10 mouse cellular contexts compared by ENCODE assay signal in the genomic region with DNA sequence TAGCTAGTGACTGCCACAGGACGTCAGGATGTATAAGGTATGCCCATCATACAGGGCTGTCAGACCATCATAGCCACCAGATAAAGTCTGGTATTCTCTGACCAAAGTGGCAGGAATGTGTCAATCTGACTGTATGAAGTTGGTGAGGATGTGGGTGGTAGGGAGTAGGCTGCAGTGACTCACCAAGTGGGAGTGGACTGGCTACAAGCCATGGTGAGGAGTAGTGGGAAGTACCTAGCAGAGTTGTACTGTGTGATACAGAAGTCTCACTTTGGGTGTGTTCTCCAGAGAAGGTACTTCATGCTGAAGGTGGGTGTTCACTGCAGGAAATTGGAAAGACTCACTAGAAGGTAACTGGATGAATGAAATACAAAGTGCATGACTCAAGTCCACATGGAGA. TPM values are rescaled to one million over a fixed set of nuclear protein-coding genes. Genes with fewer than 3 reads are reported as not detected.
DNase-seq lines count a peak whose midpoint lies in the region; ATAC-seq and TF ChIP-seq lines count a peak whose summit lies in the region.
"Had no signal": no experiment of that assay in that cellular context is flagged by ENCODE, and none has a peak within 500 bp of the region (broad histone marks: within the 10 kb centered on the region; RNA-seq: fewer than 3 reads in every experiment).

No protein-coding gene starts in this region.

- H3K36me3 ChIP-seq in intestine, embryonic 15.5 days, result no peaks in the 10 kb centered on the region
- peaks cover 19% of the 10 kb centered on the region; the same call in 1 of the 2 replicates for H3K36me3 ChIP-seq in intestine, postnatal 0 days (ENCODE audit: control insufficient read depth, insufficient read depth)
- H3K36me3 ChIP-seq in MEL (ENCODE audit: control insufficient read depth in 1 of 2, insufficient read depth in 2 of 2, low read length in 2 of 2), result peaks cover 0 to 6% of the 10 kb centered on the region in 2 experiments
- H3K36me3 ChIP-seq in neural tube, embryonic 15.5 days, result peaks cover 42% of the 10 kb centered on the region

- no peaks in the 10 kb centered on the region for H3K27me3 ChIP-seq in intestine, embryonic 15.5 days (replicated peaks)
- no peaks in the 10 kb centered on the region for H3K27me3 ChIP-seq in intestine, postnatal 0 days (replicated peaks; ENCODE audit: control insufficient read depth, insufficient read depth, low read length)
- no peaks in the 10 kb centered on the region for H3K27me3 ChIP-seq in MEL (ENCODE audit: control insufficient read depth in 1 of 2, insufficient read depth in 2 of 2, low read length in 2 of 2)
- no peaks in the 10 kb centered on the region for H3K27me3 ChIP-seq in neural tube, embryonic 15.5 days (replicated peaks)
- H3K27me3 ChIP-seq: embryonic facial prominence, embryonic 15.5 days had no signal

- TF ChIP-seq POLR2A in MEL (IDR thresholded peaks at IDR 0.05; ENCODE audit: control insufficient read depth in 1 of 2, insufficient read depth in 1 of 2, low read depth in 1 of 2, low read length in 2 of 2, poor library complexity in 1 of 2), result no peak

- WGBS in intestine, embryonic 15.5 days, result 88% methylated on average over 1 of the region's 1 CpGs
- WGBS in intestine, postnatal 0 days, result 90% methylated on average over 1 of the region's 1 CpGs
- 93% methylated on average over 1 of the region's 1 CpGs for WGBS in neural tube, embryonic 15.5 days

- no peak for TF ChIP-seq RAD21 in MEL (IDR thresholded peaks at IDR 0.05; ENCODE audit: low read depth, low read length)

- no peaks in the 10 kb centered on the region for H3K9me3 ChIP-seq in intestine, embryonic 15.5 days
- no peaks in the 10 kb centered on the region for H3K9me3 ChIP-seq in intestine, postnatal 0 days (ENCODE audit: control insufficient read depth)
- H3K9me3 ChIP-seq in MEL (replicated peaks; ENCODE audit: insufficient read depth, low read length), result no peaks in the 10 kb centered on the region
- no peaks in the 10 kb centered on the region for H3K9me3 ChIP-seq in neural tube, embryonic 15.5 days (replicated peaks)
- H3K9me3 ChIP-seq: embryonic facial prominence, embryonic 15.5 days had no signal

- no peaks in the 10 kb centered on the region for H3K4me1 ChIP-seq in intestine, embryonic 15.5 days (replicated peaks)
- no peaks in the 10 kb centered on the region for H3K4me1 ChIP-seq in intestine, postnatal 0 days (replicated peaks; ENCODE audit: control insufficient read depth, insufficient read depth, low read length)
- peaks cover 0 to 5% of the 10 kb centered on the region in 2 experiments; a peak in 1 of 4 replicates for H3K4me1 ChIP-seq in MEL (ENCODE audit: control insufficient read depth in 1 of 2, insufficient read depth in 2 of 2, low read length in 2 of 2)
- no peaks in the 10 kb centered on the region for H3K4me1 ChIP-seq in neural tube, embryonic 15.5 days
- H3K4me1 ChIP-seq: embryonic facial prominence, embryonic 15.5 days had no signal

- ATAC-seq in intestine, embryonic 15.5 days, result 0 out of 2 replicates have a peak, but pooled peaks have one; percentile 58
- no peak for ATAC-seq in intestine, postnatal 0 days
- no peak for ATAC-seq in neural tube, embryonic 15.5 days (ENCODE audit: low FRiP score)

- no peak for TF ChIP-seq CTCF in intestine, postnatal 0 days (IDR thresholded peaks at IDR 0.05; ENCODE audit: low read depth)
- TF ChIP-seq CTCF in MEL (IDR thresholded peaks at IDR 0.05 in 2 of 3, conservative IDR thresholded peaks at IDR 0.05 in 1 of 3; ENCODE audit: control insufficient read depth in 1 of 3, insufficient read depth in 1 of 3, low read depth in 2 of 3, low read length in 3 of 3, poor library complexity in 1 of 3, severe bottlenecking in 1 of 3), result no peak

- no peak overlapping the region for H3K9ac ChIP-seq in intestine, embryonic 15.5 days
- no peak overlapping the region for H3K9ac ChIP-seq in intestine, postnatal 0 days (ENCODE audit: low read depth, low read length)
- H3K9ac ChIP-seq in MEL (ENCODE audit: control insufficient read depth, low read depth, low read length, poor library complexity, severe bottlenecking), result no peak overlapping the region
- H3K9ac ChIP-seq in neural tube, embryonic 15.5 days (replicated peaks), result no peak overlapping the region
- H3K9ac ChIP-seq: embryonic facial prominence, embryonic 15.5 days had no signal

- no peak overlapping the region for H3K27ac ChIP-seq in intestine, embryonic 15.5 days
- no peak overlapping the region for H3K27ac ChIP-seq in intestine, postnatal 0 days (ENCODE audit: low read depth, low read length)
- H3K27ac ChIP-seq in MEL (ENCODE audit: control insufficient read depth, low read depth, low read length), result no peak overlapping the region
- no peak overlapping the region for H3K27ac ChIP-seq in neural tube, embryonic 15.5 days (replicated peaks)
- H3K27ac ChIP-seq: embryonic facial prominence, embryonic 15.5 days had no signal

- DNase-seq in MEL (ENCODE audit: low read depth, low spot score), result peak; percentile 70
- peak; percentile 56 for DNase-seq in fibroblast of lung, adult 2 months (ENCODE audit: low read depth)
- DNase-seq in lung, postnatal 14 days, result peak; percentile 30
- DNase-seq in kidney, adult 8-10 months, result no peak
- DNase-seq in retina, postnatal 1 day, result no peak
- DNase-seq: thymus, postnatal 36 days had no signal

- H3K79me2 ChIP-seq in MEL (ENCODE audit: control insufficient read depth, insufficient read depth, low read length, poor library complexity), result no peaks in the 10 kb centered on the region

- no peak overlapping the region for H3K4me2 ChIP-seq in intestine, embryonic 15.5 days (replicated peaks)
- H3K4me2 ChIP-seq in intestine, postnatal 0 days (replicated peaks; ENCODE audit: low read depth), result no peak overlapping the region
- no peak overlapping the region for H3K4me2 ChIP-seq in neural tube, embryonic 15.5 days
- H3K4me2 ChIP-seq: embryonic facial prominence, embryonic 15.5 days had no signal

- TF ChIP-seq EP300 in MEL (IDR thresholded peaks at IDR 0.05; ENCODE audit: low read depth in 1 of 2, low read length in 2 of 2), result no peak

- no peak overlapping the region for H3K4me3 ChIP-seq in intestine, embryonic 15.5 days (replicated peaks)
- no peak overlapping the region for H3K4me3 ChIP-seq in intestine, postnatal 0 days (ENCODE audit: low read depth, low read length)
- no peak overlapping the region for H3K4me3 ChIP-seq in MEL (ENCODE audit: control insufficient read depth in 1 of 2, insufficient read depth in 1 of 2, low read depth in 2 of 2, low read length in 2 of 2)
- H3K4me3 ChIP-seq in neural tube, embryonic 15.5 days (replicated peaks), result no peak overlapping the region
- H3K4me3 ChIP-seq: embryonic facial prominence, embryonic 15.5 days had no signal

TF ChIP-seq in MEL, 35 proteins besides CTCF, POLR2A, EP300 and RAD21:
- no peak for TF ChIP-seq ZMIZ1 (IDR thresholded peaks at IDR 0.05; ENCODE audit: low read depth, low read length)
- no peak for TF ChIP-seq MYC (IDR thresholded peaks at IDR 0.05; ENCODE audit: low read depth, low read length)
- TF ChIP-seq JUND (IDR thresholded peaks at IDR 0.05; ENCODE audit: low read depth, low read length), result peak; percentile 69; the same call in 1 of the 2 replicates
- TF ChIP-seq TAL1 (IDR thresholded peaks at IDR 0.05; ENCODE audit: low read length), result no peak

RNA-seq across cellular contexts. Expression of gene Arhgap17, which starts 41.4 kb away (rescaled TPM):
- polyA plus RNA-seq in intestine, embryonic 15.5 days (2015; fragmentation: Nextera tagmentation; extraction: Ambion mirVana), result 20.4 and 20.8 TPM in 2 replicates
- polyA plus RNA-seq in intestine, postnatal 0 days (2015; fragmentation: Nextera tagmentation; extraction: Ambion mirVana), result 17.2 and 18.0 TPM in 2 replicates
- total RNA-seq in MEL (2012; rRNA removed), result 2.6 and 3.1 TPM in 2 replicates
- polyA plus RNA-seq in MEL (2012; ENCODE audit: insufficient read depth in 1 of 2, insufficient read length in 2 of 2, low read depth in 1 of 2, low replicate concordance in 2 of 2, missing spikeins in 1 of 2), result 100 to 1,000 TPM in 1 of 2 experiments, 10 to 100 TPM in 1; 33.7 to 124 TPM
- 8.7 and 12.8 TPM in 2 replicates for polyA plus RNA-seq in neural tube, embryonic 15.5 days (2015; fragmentation: Nextera tagmentation; extraction: Ambion mirVana)

RNA-seq across cellular contexts. Expression of gene Lcmt1, which starts 41.5 kb away (rescaled TPM):
- 42.9 and 46.5 TPM in 2 replicates for polyA plus RNA-seq in intestine, embryonic 15.5 days (2015; fragmentation: Nextera tagmentation; extraction: Ambion mirVana)
- 36.2 and 41.5 TPM in 2 replicates for polyA plus RNA-seq in intestine, postnatal 0 days (2015; fragmentation: Nextera tagmentation; extraction: Ambion mirVana)
- total RNA-seq in MEL (2012; rRNA removed), result 45.3 and 51.7 TPM in 2 replicates
- polyA plus RNA-seq in MEL (2012; ENCODE audit: insufficient read depth in 1 of 2, insufficient read length in 2 of 2, low read depth in 1 of 2, low replicate concordance in 2 of 2, missing spikeins in 1 of 2), result 10 to 100 TPM in 1 of 2 experiments, not detected in 1; 44.4 TPM
- 94.8 and 104 TPM in 2 replicates for polyA plus RNA-seq in neural tube, embryonic 15.5 days (2015; fragmentation: Nextera tagmentation; extraction: Ambion mirVana)

RNA-seq across cellular contexts. Expression of gene Aqp8, which starts 51.0 kb away (rescaled TPM):
- 12.4 and 28.8 TPM in 2 replicates for polyA plus RNA-seq in intestine, embryonic 15.5 days (2015; fragmentation: Nextera tagmentation; extraction: Ambion mirVana)
- 23.1 and 30.8 TPM in 2 replicates for polyA plus RNA-seq in intestine, postnatal 0 days (2015; fragmentation: Nextera tagmentation; extraction: Ambion mirVana)
- 0.33 and 2.1 TPM in 2 replicates for total RNA-seq in MEL (2012; rRNA removed)
- polyA plus RNA-seq in MEL (2012; ENCODE audit: insufficient read depth in 1 of 2, insufficient read length in 2 of 2, low read depth in 1 of 2, low replicate concordance in 2 of 2, missing spikeins in 1 of 2), result under 1 TPM in 1 of 2 experiments, not detected in 1; 0.46 TPM
- polyA plus RNA-seq in neural tube, embryonic 15.5 days (2015; fragmentation: Nextera tagmentation; extraction: Ambion mirVana), result 0.15 TPM in 1 of 2 replicates, not detected in the other
- polyA plus RNA-seq: embryonic facial prominence, embryonic 15.5 days had no signal

Comparison
In these comparisons a context has a peak if more than half of its experiments do, and no peak if none do; other contexts are left out.
1. DNase-seq: peak in MEL (single experiment), fibroblast of lung, adult 2 months (single experiment) and lung, postnatal 14 days (single experiment); none in kidney, adult 8-10 months (0 of 2) and retina, postnatal 1 day (single experiment).